Mouse (Mus musculus) testis, adult 2 months (tissue): ENCODE measurements around the gene Mindy4. TPM values are rescaled to one million over a fixed set of nuclear protein-coding genes. Genes with fewer than 3 reads are reported as not detected.

ENCODE experiments used
- H3K27ac ChIP-seq: fragments of 200-500 bp; 2 replicates; pipeline ENCODE4 v1.5.1; 2012; ENCODE audit warnings: low read depth, low read length; ENCODE audit not compliant: control insufficient read depth, insufficient read depth
- H3K27me3 ChIP-seq: fragments of 200-500 bp; 2 replicates; pipeline ENCODE4 v1.6.1; 2012; ENCODE audit warnings: mild to moderate bottlenecking, low read length, moderate library complexity; ENCODE audit not compliant: control insufficient read depth, insufficient read depth
- H3K36me3 ChIP-seq: fragments of 200-500 bp; 2 replicates; pipeline ENCODE4 v1.6.1; 2012; ENCODE audit warnings: mild to moderate bottlenecking, low read length; ENCODE audit not compliant: control insufficient read depth, insufficient read depth
- H3K4me1 ChIP-seq: fragments of 200-500 bp; 2 replicates; pipeline ENCODE4 v1.6.1; 2012; ENCODE audit warnings: low read length; ENCODE audit not compliant: control insufficient read depth, insufficient read depth
- H3K4me3 ChIP-seq: fragments of 200-500 bp; 2 replicates; pipeline ENCODE4 v1.5.1; 2012; ENCODE audit warnings: low read depth, mild to moderate bottlenecking, low read length, moderate library complexity, mixed read lengths; ENCODE audit not compliant: control insufficient read depth
- CTCF ChIP-seq: fragments of 200-500 bp; IDR thresholded peaks from 2 replicates; pipeline ENCODE4 v1.5.1; 2012; ENCODE audit warnings: low read depth, mild to moderate bottlenecking, inconsistent platforms, low read length, moderate library complexity; ENCODE audit not compliant: control insufficient read depth, insufficient read depth, insufficient replicate concordance
- POLR2A ChIP-seq: fragments of 200-500 bp; IDR thresholded peaks from 2 replicates; pipeline ENCODE4 v1.6.1; 2012; ENCODE audit warnings: low read depth, mild to moderate bottlenecking, inconsistent platforms, low read length, moderate library complexity; ENCODE audit not compliant: control insufficient read depth
- polyA plus RNA-seq: library from polyadenylated mRNA; depleted of rRNA; stranded (reverse); fragments of >200 nt; gene quantifications from 2 replicates; pipeline ENCODE4 v1.2.3, GENCODE M21; 2012

Mindy4 gene
- polyA plus RNA-seq, 1 experiment: 61.8 TPM

DNA sequence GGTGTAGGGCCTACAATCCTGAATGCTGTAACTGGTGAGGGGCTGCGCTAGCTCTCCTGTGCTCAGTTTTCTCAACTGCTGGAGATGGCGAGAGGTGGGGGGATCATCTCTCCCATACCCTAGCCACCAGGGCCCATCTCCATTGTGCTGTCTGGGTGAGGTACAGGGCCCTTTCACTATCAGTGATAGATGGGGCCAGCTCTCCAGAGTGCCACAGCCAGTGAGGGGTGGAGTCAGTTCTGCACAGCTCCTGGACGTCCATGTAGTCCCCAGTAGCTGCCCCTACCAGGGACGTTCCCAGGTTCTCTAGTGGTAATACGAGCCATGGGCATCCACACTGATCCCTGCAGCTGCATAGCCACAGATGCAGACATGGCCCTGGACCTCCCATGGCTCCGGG, 118.3 kb downstream of the Mindy4 start:
- H3K4me3 ChIP-seq: no peak overlapping the region
- H3K27me3 ChIP-seq: no peaks in the 10 kb centered on the region
- H3K36me3 ChIP-seq: no peaks in the 10 kb centered on the region; the same call in 1 of the 2 replicates
- H3K27ac ChIP-seq: no peak overlapping the region
- TF ChIP-seq CTCF: no peak
- no peak for TF ChIP-seq POLR2A
- H3K4me1 ChIP-seq: no peaks in the 10 kb centered on the region; the same call in 1 of the 2 replicates

DNA sequence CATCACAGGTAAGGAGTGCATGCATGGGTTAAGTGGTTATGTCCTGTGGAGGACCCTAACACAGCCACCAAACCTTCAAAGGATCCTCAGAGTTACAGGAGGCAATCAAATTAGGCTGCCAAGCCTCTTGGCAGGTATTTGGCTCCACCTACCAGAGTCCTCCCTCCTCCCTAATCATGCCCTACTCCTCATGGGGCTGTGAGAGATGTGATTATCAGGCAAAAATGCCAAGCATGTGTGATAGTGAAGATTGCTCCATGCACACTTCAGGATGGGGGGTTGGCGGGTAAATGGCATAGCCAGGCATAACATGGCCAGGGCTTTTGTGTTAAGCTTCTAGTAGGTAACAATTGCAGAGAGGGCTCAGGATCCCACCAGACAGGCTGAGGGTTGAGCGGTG, 119.8 kb downstream of the Mindy4 start:
- H3K4me3 ChIP-seq: no peak overlapping the region
- TF ChIP-seq CTCF (no peak), POLR2A (no peak)
- peaks cover 2% of the 10 kb centered on the region for H3K4me1 ChIP-seq
- H3K36me3 ChIP-seq: no peaks in the 10 kb centered on the region; the same call in 1 of the 2 replicates
- H3K27me3 ChIP-seq: no peaks in the 10 kb centered on the region
- H3K27ac ChIP-seq: no peak overlapping the region

DNA sequence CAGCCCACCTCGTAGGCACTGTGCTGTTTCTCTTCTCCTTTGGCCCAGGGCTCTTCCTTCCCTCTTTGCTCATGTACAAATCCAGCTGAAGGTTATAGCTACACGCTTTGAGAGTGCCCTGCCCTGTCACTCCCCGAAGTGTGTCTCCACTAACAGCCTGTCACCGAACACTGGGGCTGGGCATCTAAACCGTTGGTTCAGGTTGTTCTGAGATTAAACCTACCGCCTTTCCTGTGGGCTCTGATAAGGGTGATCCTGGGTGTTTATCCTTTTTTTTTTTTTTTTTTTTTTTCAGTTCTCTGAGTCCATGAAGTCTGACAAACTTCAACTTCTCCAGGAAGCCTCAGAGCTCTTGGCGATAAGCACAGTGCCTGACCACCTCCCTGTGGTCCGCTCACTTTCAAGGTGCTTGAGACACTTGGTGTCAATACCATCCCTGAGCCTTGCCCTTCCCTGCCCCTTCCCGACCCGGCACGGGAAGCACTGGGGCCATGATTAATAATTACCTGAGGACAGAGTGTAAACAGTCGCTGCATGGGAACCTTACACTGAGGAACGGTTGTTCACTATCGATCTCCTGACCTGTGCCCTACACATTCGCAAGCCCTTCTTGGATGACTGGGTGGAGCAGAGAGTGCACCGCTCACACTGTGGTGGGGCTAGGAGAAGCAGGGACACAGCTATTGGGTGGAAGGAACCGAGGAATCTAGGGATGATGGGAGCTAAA, 120.9 kb downstream of the Mindy4 start:
- Histone ChIP-seq H3K27ac (no peak overlapping the region), H3K4me3 (no peak overlapping the region), H3K27me3 (no peaks in the 10 kb centered on the region), H3K36me3 (no peaks in the 10 kb centered on the region), H3K4me1 (peaks cover 2% of the 10 kb centered on the region)
- TF ChIP-seq POLR2A (no peak), CTCF (no peak)

DNA sequence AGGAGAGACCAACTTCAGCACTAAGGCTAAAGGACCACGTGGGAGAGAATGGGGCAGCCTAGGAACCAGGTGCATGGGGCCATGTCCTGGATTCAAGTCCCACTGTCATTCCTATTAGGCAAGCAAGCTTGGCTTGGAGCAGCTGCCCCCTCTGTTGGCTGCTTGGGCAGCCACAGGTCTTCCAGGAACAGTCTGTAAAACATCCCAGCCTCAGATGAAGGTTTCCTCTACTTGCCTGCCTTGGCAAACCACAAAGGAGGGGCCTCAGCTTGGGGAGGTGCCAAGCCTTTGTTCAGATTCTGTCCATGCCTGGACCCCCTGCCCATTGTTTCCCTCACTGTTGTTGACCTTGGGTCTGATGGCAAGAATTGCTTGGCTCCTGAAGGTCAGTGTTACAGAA, 121.6 kb downstream of the Mindy4 start:
- no peaks in the 10 kb centered on the region for H3K27me3 ChIP-seq
- H3K4me3 ChIP-seq: no peak overlapping the region
- peaks cover 2% of the 10 kb centered on the region for H3K4me1 ChIP-seq
- TF ChIP-seq CTCF (no peak; the same call in 1 of the 2 replicates), POLR2A (no peak)
- no peaks in the 10 kb centered on the region for H3K36me3 ChIP-seq
- H3K27ac ChIP-seq: no peak overlapping the region

DNA sequence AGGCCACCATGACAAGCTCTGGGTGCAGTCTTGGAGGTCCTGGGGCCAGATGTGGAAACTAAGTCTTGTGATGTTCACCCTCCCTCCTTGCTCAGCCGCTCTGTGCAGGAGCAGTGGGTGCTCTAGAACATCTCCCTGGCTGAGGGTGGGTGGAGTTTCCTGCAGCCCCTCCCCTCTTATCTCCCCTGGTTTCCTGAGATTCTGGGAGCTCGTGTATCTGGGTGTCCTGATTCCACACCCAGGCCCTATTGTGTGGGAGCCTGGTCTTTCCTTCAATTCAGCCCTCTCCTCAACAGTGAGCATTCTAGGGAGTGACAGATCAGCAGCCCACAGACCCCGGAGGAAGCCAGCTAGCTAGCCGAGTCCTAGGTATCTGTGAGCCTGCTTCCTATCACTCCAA, 123.1 kb downstream of the Mindy4 start:
- H3K27ac ChIP-seq: no peak overlapping the region

DNA sequence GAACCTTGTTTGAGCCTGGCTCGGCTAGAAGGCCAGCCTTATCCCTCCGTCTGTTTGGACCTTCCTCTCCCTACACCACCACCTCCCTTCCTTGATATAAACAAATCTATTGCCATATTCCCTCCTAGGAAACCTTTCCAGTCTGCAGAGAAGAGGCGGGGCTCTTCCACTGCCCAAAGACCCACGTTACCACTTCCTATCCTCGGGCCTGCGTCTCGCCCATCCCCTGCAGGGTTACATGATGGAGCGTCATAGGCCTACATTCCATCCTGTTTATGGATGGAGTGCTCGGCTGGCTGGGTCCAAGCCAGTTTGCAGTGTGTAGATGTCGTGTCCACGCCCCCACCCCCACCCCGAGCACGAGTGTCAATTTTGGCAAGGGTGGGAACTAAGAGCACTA, 124.1 kb downstream of the Mindy4 start:
- H3K27me3 ChIP-seq: no peaks in the 10 kb centered on the region
- peaks cover 2% of the 10 kb centered on the region for H3K4me1 ChIP-seq
- H3K36me3 ChIP-seq: no peaks in the 10 kb centered on the region
- TF ChIP-seq CTCF (no peak), POLR2A (no peak)
- no peak overlapping the region for H3K27ac ChIP-seq
- H3K4me3 ChIP-seq: no peak overlapping the region

More for the DNA sequence above, 123.1 kb downstream of the Mindy4 start:
- Histone ChIP-seq H3K4me3 (no peak overlapping the region), H3K36me3 (no peaks in the 10 kb centered on the region), H3K4me1 (peaks cover 2% of the 10 kb centered on the region), H3K27me3 (no peaks in the 10 kb centered on the region)
- TF ChIP-seq POLR2A (no peak), CTCF (no peak)

DNA sequence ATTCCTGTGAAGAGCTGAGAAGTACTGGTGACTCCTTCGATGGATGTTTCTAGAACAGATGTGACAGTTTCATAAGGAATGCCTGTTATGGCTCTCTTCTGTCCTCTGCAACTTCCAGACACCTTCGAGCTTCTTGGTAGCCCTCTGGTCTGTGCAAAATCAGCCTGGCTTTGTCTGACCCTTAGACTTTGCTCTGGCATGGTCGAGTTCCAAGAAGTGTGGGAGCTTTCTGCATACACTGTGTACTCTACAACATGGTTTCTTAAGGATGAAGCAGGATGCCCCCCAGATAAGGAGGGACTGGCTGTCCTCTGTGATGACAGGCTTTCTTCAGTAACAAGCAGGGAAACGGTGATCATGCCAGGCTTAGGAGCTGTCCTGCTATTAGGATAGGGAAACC, 125.0 kb downstream of the Mindy4 start:
- Histone ChIP-seq H3K27ac (no peak overlapping the region), H3K4me1 (peaks cover 2% of the 10 kb centered on the region), H3K4me3 (no peak overlapping the region), H3K27me3 (no peaks in the 10 kb centered on the region), H3K36me3 (no peaks in the 10 kb centered on the region)
- TF ChIP-seq CTCF (no peak), POLR2A (no peak)

DNA sequence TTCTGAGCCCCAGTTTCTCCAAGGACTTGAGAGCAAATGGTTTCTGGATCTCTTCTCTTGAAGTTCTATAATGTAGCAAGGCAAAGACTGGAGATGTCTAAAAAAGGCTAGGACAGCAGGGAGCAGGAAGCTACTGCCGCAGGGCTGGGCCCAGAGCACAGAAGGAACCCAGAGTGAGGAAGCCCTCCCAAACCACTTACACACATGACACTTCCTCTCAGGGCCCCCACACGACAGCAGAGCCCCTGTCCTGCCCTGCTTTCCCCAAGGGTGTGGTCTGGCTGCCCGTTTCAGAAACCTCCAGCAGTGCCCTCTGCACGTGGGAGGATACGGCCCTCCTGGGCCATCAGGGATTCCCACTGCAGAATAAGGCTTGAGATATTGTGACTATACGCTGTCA, 128.1 kb downstream of the Mindy4 start:
- no peaks in the 10 kb centered on the region for H3K36me3 ChIP-seq
- TF ChIP-seq POLR2A (no peak), CTCF (no peak)
- H3K27me3 ChIP-seq: no peaks in the 10 kb centered on the region
- no peak overlapping the region for H3K4me3 ChIP-seq
- no peak overlapping the region for H3K27ac ChIP-seq
- peaks cover 2% of the 10 kb centered on the region for H3K4me1 ChIP-seq
